In genomic region chr8:95545815-95546214, GRCm38 (mm10) we compare ENCODE assay signal across 36 mouse cellular contexts. TPM values are rescaled to one million over a fixed set of nuclear protein-coding genes. Genes with fewer than 3 reads are reported as not detected.
A peak's percentile ranks its signal among the peaks of the same experiment; 100 is the strongest.
DNase-seq lines count a peak whose midpoint lies in the region; ATAC-seq and TF ChIP-seq lines count a peak whose summit lies in the region.
"Had no signal": no experiment of that assay in that cellular context is flagged by ENCODE, and none has a peak within 500 bp of the region (broad histone marks: within the 10 kb centered on the region; RNA-seq: fewer than 3 reads in every experiment).

No protein-coding gene starts in this region.

- no peaks in the 10 kb centered on the region for H3K9me3 ChIP-seq in kidney, embryonic 16.5 days (ENCODE audit: low read length)
- H3K9me3 ChIP-seq in ES-Bruce4 (replicated peaks; ENCODE audit: control insufficient read depth, insufficient read depth, low read length, poor library complexity, severe bottlenecking): no peaks in the 10 kb centered on the region
- H3K9me3 ChIP-seq: embryonic facial prominence, embryonic 10.5 days; embryonic facial prominence, embryonic 15.5 days; forebrain, embryonic 12.5 days; G1E; midbrain, embryonic 13.5 days; neural tube, embryonic 15.5 days had no signal

- H3K9ac ChIP-seq in kidney, embryonic 16.5 days (replicated peaks; ENCODE audit: low read length): no peak overlapping the region
- peak overlapping the region; percentile 77 for H3K9ac ChIP-seq in ES-Bruce4 (ENCODE audit: low read depth, poor library complexity, severe bottlenecking)
- H3K9ac ChIP-seq: embryonic facial prominence, embryonic 15.5 days; forebrain, embryonic 12.5 days; liver, embryonic 14.5 days; midbrain, embryonic 13.5 days; neural tube, embryonic 15.5 days had no signal

- TF ChIP-seq POLR2A in ES-Bruce4 (IDR thresholded peaks at IDR 0.05; ENCODE audit: insufficient read depth, low read length): peak; percentile 37

- no peak for TF ChIP-seq CTCF in ES-Bruce4 (IDR thresholded peaks at IDR 0.05; ENCODE audit: low read depth, low read length)

- 70% methylated on average over 17 of the region's 17 CpGs for WGBS in kidney, embryonic 16.5 days

- TF ChIP-seq EP300 in ES-Bruce4 (IDR thresholded peaks at IDR 0.05; ENCODE audit: insufficient read depth, low read depth, low read length): peak; percentile 66

- no peaks in the 10 kb centered on the region for H3K27me3 ChIP-seq in kidney, embryonic 16.5 days (ENCODE audit: insufficient read depth, low read length)
- H3K27me3 ChIP-seq in ES-Bruce4 (ENCODE audit: control insufficient read depth, insufficient read depth, low read length, poor library complexity, severe bottlenecking): no peaks in the 10 kb centered on the region
- H3K27me3 ChIP-seq: embryonic facial prominence, embryonic 15.5 days; forebrain, embryonic 12.5 days; midbrain, embryonic 13.5 days; neural tube, embryonic 15.5 days had no signal

- H3K4me3 ChIP-seq in kidney, embryonic 16.5 days (ENCODE audit: low read length): no peak overlapping the region
- peak overlapping the region; percentile 72 for H3K4me3 ChIP-seq in ES-Bruce4 (ENCODE audit: low read depth, low read length)
- H3K4me3 ChIP-seq: embryonic facial prominence, embryonic 10.5 days; embryonic facial prominence, embryonic 15.5 days; forebrain, embryonic 12.5 days; gastrocnemius, adult 2 months; midbrain, embryonic 13.5 days; neural tube, embryonic 15.5 days had no signal

- peak; percentile 37 for DNase-seq in kidney, adult 11 months
- DNase-seq in ZHBTc4 (ENCODE audit: low read depth, low spot score): peak; percentile 86
- peak; percentile 20 to 44 for DNase-seq in kidney, postnatal 36 days
- no peak for DNase-seq in T-cell, adult 2 months (ENCODE audit: low spot score)
- no peak for DNase-seq in c-Kit-positive CD71-positive TER-119-positive erythroid progenitor cells, embryonic 14.5 days (ENCODE audit: low spot score)
- DNase-seq in frontal cortex, postnatal 10 days (ENCODE audit: low spot score in 2 of 2): no peak
- DNase-seq: adrenal gland, adult 2 months; adrenal gland, postnatal 36 days; cerebellum, adult 8-10 months; cerebellum, postnatal 25 days; gastrocnemius, adult 2 months; gastrocnemius, postnatal 36 days; heart, postnatal 14 days; liver; lung, adult 2 months; lung, postnatal 10 days; right cerebral cortex, postnatal 25 days; spleen, adult 18-20 months; thymus, postnatal 4 days had no signal

- no peak for ATAC-seq in kidney, embryonic 16.5 days (ENCODE audit: low FRiP score, low TSS enrichment)
- ATAC-seq: intestine, postnatal 0 days; midbrain, embryonic 13.5 days had no signal

- no peak overlapping the region for H3K4me2 ChIP-seq in kidney, embryonic 16.5 days (replicated peaks; ENCODE audit: low read depth, low read length)
- H3K4me2 ChIP-seq: embryonic facial prominence, embryonic 15.5 days; forebrain, embryonic 12.5 days; midbrain, embryonic 13.5 days; neural tube, embryonic 15.5 days had no signal

- H3K27ac ChIP-seq in kidney, embryonic 16.5 days (ENCODE audit: low read length): no peak overlapping the region
- H3K27ac ChIP-seq in ES-Bruce4 (ENCODE audit: insufficient read depth, low read length): peak overlapping the region; percentile 81
- H3K27ac ChIP-seq: embryonic facial prominence, embryonic 10.5 days; embryonic facial prominence, embryonic 15.5 days; forebrain, embryonic 12.5 days; gastrocnemius, adult 2 months; liver, embryonic 14.5 days; macrophage; midbrain, embryonic 13.5 days; neural tube, embryonic 15.5 days had no signal

- no peaks in the 10 kb centered on the region for H3K36me3 ChIP-seq in kidney, embryonic 16.5 days (ENCODE audit: insufficient read depth, low read length)
- no peaks in the 10 kb centered on the region for H3K36me3 ChIP-seq in ES-Bruce4 (ENCODE audit: control insufficient read depth, insufficient read depth, low read length, poor library complexity, severe bottlenecking)
- H3K36me3 ChIP-seq: embryonic facial prominence, embryonic 10.5 days; embryonic facial prominence, embryonic 15.5 days; forebrain, embryonic 12.5 days; G1E; midbrain, embryonic 13.5 days; neural tube, embryonic 15.5 days had no signal

- H3K4me1 ChIP-seq in kidney, embryonic 16.5 days (ENCODE audit: insufficient read depth, low read length): no peaks in the 10 kb centered on the region
- peaks cover 5% of the 10 kb centered on the region for H3K4me1 ChIP-seq in ES-Bruce4 (ENCODE audit: control insufficient read depth, insufficient read depth, low read length)
- H3K4me1 ChIP-seq: embryonic facial prominence, embryonic 15.5 days had no signal

RNA-seq across cellular contexts. Expression of gene Ccdc113, which starts 11.9 kb away (rescaled TPM):
- 1.2 TPM in 2 replicates for polyA plus RNA-seq in kidney, embryonic 16.5 days (2015; fragmentation: Nextera tagmentation; extraction: Ambion mirVana)
- 0.52 and 1.9 TPM in 2 replicates for polyA plus RNA-seq in ES-Bruce4 (2011; ENCODE audit: insufficient read depth, insufficient read length, low read depth, missing spikeins)
- polyA plus RNA-seq: adrenal gland, adult 2 months; G1E; limb, embryonic 11.5 days; liver, embryonic 14.5 days; macrophage had no signal

RNA-seq across cellular contexts. Expression of gene Prss54, which starts 30.3 kb away (rescaled TPM):
- polyA plus RNA-seq in kidney, embryonic 16.5 days (2015; fragmentation: Nextera tagmentation; extraction: Ambion mirVana): not detected in 2 replicates
- not detected in 2 replicates for polyA plus RNA-seq in ES-Bruce4 (2011; ENCODE audit: insufficient read depth, insufficient read length, low read depth, missing spikeins)
- polyA plus RNA-seq: adrenal gland, adult 2 months; brain, embryonic 14.5 days; embryonic facial prominence, embryonic 10.5 days; embryonic facial prominence, embryonic 15.5 days; forebrain, embryonic 12.5 days; G1E; heart, embryonic 14.5 days; hindbrain, embryonic 11.5 days; intestine, postnatal 0 days; limb, embryonic 11.5 days; liver, embryonic 14.5 days; lung, adult 2 months; macrophage; midbrain, embryonic 13.5 days; neural tube, embryonic 15.5 days; stomach, embryonic 16.5 days; thymus, postnatal 0 days had no signal

RNA-seq across cellular contexts. Expression of gene Csnk2a2, which starts 56.0 kb away (rescaled TPM):
- polyA plus RNA-seq in kidney, embryonic 16.5 days (2015; fragmentation: Nextera tagmentation; extraction: Ambion mirVana): 8.0 and 8.7 TPM in 2 replicates
- polyA plus RNA-seq in ES-Bruce4 (2011; ENCODE audit: insufficient read depth, insufficient read length, low read depth, missing spikeins): 210 and 236 TPM in 2 replicates

Comparison
In these comparisons a context has a peak if more than half of its experiments do, and no peak if none do; other contexts are left out.
1. DNase-seq: peak in kidney, adult 11 months (single experiment), ZHBTc4 (single experiment) and kidney, postnatal 36 days (2 of 2); none in T-cell, adult 2 months (single experiment), c-Kit-positive CD71-positive TER-119-positive erythroid progenitor cells, embryonic 14.5 days (single experiment) and frontal cortex, postnatal 10 days (0 of 2).
2. RNA of gene Csnk2a2, which starts 56.0 kb away (polyA plus RNA-seq): 210 to 236 TPM in ES-Bruce4; 8.0 to 8.7 TPM in kidney, embryonic 16.5 days; every median in the first group is over 10 times any median in the second.